In the genomic region with DNA sequence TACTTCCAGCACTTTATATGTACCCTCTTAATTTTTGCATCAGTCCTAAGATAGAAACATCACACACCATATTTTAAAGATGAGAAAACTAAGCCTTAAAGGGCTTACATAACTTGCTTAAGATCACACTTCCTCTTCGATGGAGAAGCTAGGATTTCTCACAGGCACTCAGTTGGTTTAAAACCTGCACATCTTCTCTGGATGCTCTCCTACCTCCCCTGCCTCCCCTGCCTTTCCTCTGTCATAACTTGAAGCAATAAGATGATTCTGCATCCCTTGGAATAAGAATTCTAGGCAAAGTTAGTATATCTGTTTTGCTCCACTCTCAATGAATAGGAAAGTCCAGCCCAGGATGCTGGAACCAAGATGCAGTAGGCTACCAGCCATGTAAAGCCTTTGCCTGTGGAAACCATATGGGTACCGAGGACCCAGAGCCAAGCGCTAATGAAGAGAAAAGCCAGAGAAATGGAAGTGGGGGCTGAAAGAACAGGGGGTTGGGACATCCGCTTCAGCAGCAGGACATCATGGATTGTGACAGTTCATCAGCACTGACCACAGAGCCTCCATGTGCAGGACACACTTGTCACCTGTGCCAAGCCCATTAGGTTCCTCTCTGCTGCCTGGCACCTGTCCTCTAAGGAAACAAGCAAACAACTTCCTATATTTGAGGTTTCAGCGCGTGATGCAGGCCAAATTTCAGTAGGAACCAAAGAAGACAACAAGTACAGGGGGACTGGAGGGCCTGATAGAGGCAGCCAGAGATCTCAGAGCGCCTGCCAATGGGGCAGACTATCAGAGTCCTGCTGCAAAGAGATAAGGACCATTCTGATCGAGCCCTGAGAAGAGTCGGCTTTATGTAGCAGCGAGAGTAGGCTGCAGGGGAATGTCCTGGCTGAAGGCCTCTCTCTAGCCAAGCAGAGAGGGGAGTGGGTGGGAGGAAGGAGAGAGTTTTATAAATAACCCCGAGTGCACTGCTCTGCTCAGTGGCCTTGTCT, we compare ENCODE assay signal across 7 mouse cellular contexts.
DNase-seq lines count a peak whose midpoint lies in the region; ATAC-seq and TF ChIP-seq lines count a peak whose summit lies in the region.

No protein-coding gene starts in this region.

- ATAC-seq in lung, embryonic 15.5 days (ENCODE audit: borderline replicate concordance, extremely low read depth, low FRiP score, low TSS enrichment) = peak; percentile 39; the same call in 1 of the 2 replicates
- no peak for ATAC-seq in lung, postnatal 0 days
- ATAC-seq in heart, postnatal 0 days (ENCODE audit: insufficient read depth, low read depth) = peak; percentile 87
- ATAC-seq in stomach, embryonic 14.5 days (ENCODE audit: insufficient number of reproducible peaks, insufficient read depth, low FRiP score, low read depth) = peak; percentile 72; the same call in 1 of the 2 replicates

- no peak overlapping the region for H3K4me2 ChIP-seq in lung, embryonic 15.5 days
- H3K4me2 ChIP-seq in lung, postnatal 0 days (replicated peaks; ENCODE audit: low read depth, low read length) = no peak overlapping the region
- no peak overlapping the region for H3K4me2 ChIP-seq in heart, postnatal 0 days (ENCODE audit: low read depth, low read length)
- H3K4me2 ChIP-seq in stomach, embryonic 14.5 days (replicated peaks; ENCODE audit: low read depth, low read length) = no peak overlapping the region

- no peaks in the 10 kb centered on the region for H3K36me3 ChIP-seq in lung, embryonic 15.5 days
- H3K36me3 ChIP-seq in lung, postnatal 0 days (ENCODE audit: insufficient read depth, low read length) = no peaks in the 10 kb centered on the region
- H3K36me3 ChIP-seq in heart, postnatal 0 days (replicated peaks; ENCODE audit: control insufficient read depth, insufficient read depth, low read length) = no peaks in the 10 kb centered on the region
- no peaks in the 10 kb centered on the region for H3K36me3 ChIP-seq in stomach, embryonic 14.5 days (ENCODE audit: control insufficient read depth, insufficient read depth, low read length)

- TF ChIP-seq CTCF in lung, postnatal 0 days (IDR thresholded peaks at IDR 0.05) = no peak
- no peak for TF ChIP-seq CTCF in heart, postnatal 0 days (IDR thresholded peaks at IDR 0.05; ENCODE audit: low read depth)

- TF ChIP-seq EP300 in lung, postnatal 0 days (IDR thresholded peaks at IDR 0.05) = no peak
- no peak for TF ChIP-seq EP300 in heart, postnatal 0 days (IDR thresholded peaks at IDR 0.05; ENCODE audit: low read depth)

- H3K4me1 ChIP-seq in lung, embryonic 15.5 days = peaks cover 23% of the 10 kb centered on the region
- H3K4me1 ChIP-seq in lung, postnatal 0 days (ENCODE audit: insufficient read depth, low read depth, low read length) = no peaks in the 10 kb centered on the region
- peaks cover 29% of the 10 kb centered on the region for H3K4me1 ChIP-seq in heart, postnatal 0 days (ENCODE audit: control insufficient read depth, insufficient read depth)
- peaks cover 13% of the 10 kb centered on the region for H3K4me1 ChIP-seq in stomach, embryonic 14.5 days (ENCODE audit: control insufficient read depth, insufficient read depth, low read length)

- no peaks in the 10 kb centered on the region for H3K9me3 ChIP-seq in lung, embryonic 15.5 days
- no peaks in the 10 kb centered on the region for H3K9me3 ChIP-seq in lung, postnatal 0 days (ENCODE audit: low read length)
- no peaks in the 10 kb centered on the region for H3K9me3 ChIP-seq in heart, postnatal 0 days (replicated peaks; ENCODE audit: control insufficient read depth, low read length)
- no peaks in the 10 kb centered on the region for H3K9me3 ChIP-seq in stomach, embryonic 14.5 days (ENCODE audit: control insufficient read depth, low read depth, low read length)

- 55% methylated on average over 11 of the region's 11 CpGs for WGBS in lung, embryonic 15.5 days
- WGBS in lung, postnatal 0 days = 59% methylated on average over 11 of the region's 11 CpGs
- 26% methylated on average over 11 of the region's 11 CpGs for WGBS in heart, postnatal 0 days
- WGBS in stomach, embryonic 14.5 days = 67% methylated on average over 11 of the region's 11 CpGs

- H3K27ac ChIP-seq in lung, embryonic 15.5 days = 0 out of 2 replicates have a peak overlapping the region, but pooled peaks have one; percentile 5
- H3K27ac ChIP-seq in lung, postnatal 0 days (ENCODE audit: low read length) = no peak overlapping the region
- peak overlapping the region; percentile 88 for H3K27ac ChIP-seq in heart, postnatal 0 days (ENCODE audit: low read depth)
- H3K27ac ChIP-seq in stomach, embryonic 14.5 days (ENCODE audit: low read length) = peak overlapping the region; percentile 67; the same call in 1 of the 2 replicates

- no peak for DNase-seq in lung, postnatal 0 days (ENCODE audit: low spot score)
- DNase-seq in cerebellum, adult 9-10 months = peak; percentile 89
- DNase-seq in heart, postnatal 0 days (ENCODE audit: low spot score) = peak; percentile 91
- no peak for DNase-seq in thymus, adult 18-20 months
- no peak for DNase-seq in frontal cortex, postnatal 14 days (ENCODE audit: low spot score in 2 of 2)

- H3K4me3 ChIP-seq in lung, embryonic 15.5 days = no peak overlapping the region
- no peak overlapping the region for H3K4me3 ChIP-seq in lung, postnatal 0 days (ENCODE audit: low read depth, low read length)
- H3K4me3 ChIP-seq in heart, postnatal 0 days (ENCODE audit: low read depth, low read length) = no peak overlapping the region
- H3K4me3 ChIP-seq in stomach, embryonic 14.5 days (ENCODE audit: low read depth, low read length) = no peak overlapping the region

- no peak overlapping the region for H3K9ac ChIP-seq in lung, embryonic 15.5 days
- H3K9ac ChIP-seq in lung, postnatal 0 days (replicated peaks; ENCODE audit: low read depth) = no peak overlapping the region
- H3K9ac ChIP-seq in heart, postnatal 0 days (replicated peaks; ENCODE audit: low read depth, low read length) = no peak overlapping the region
- H3K9ac ChIP-seq in stomach, embryonic 14.5 days (replicated peaks; ENCODE audit: low read depth, low read length) = no peak overlapping the region

- no peaks in the 10 kb centered on the region for H3K27me3 ChIP-seq in lung, embryonic 15.5 days
- H3K27me3 ChIP-seq in lung, postnatal 0 days (replicated peaks; ENCODE audit: insufficient read depth, low read length) = no peaks in the 10 kb centered on the region
- H3K27me3 ChIP-seq in heart, postnatal 0 days (ENCODE audit: control insufficient read depth, insufficient read depth, low read length) = no peaks in the 10 kb centered on the region
- H3K27me3 ChIP-seq in stomach, embryonic 14.5 days (ENCODE audit: control insufficient read depth, insufficient read depth, low read length) = no peaks in the 10 kb centered on the region

Comparison
In these comparisons a context has a peak if more than half of its experiments do, and no peak if none do; other contexts are left out.
1. DNase-seq: peak in cerebellum, adult 9-10 months (single experiment) and heart, postnatal 0 days (single experiment); none in lung, postnatal 0 days (single experiment), thymus, adult 18-20 months (0 of 2) and frontal cortex, postnatal 14 days (0 of 2).